Mouse (Mus musculus): ENCODE results near the gene Gm5414. TPM values are rescaled to one million over a fixed set of nuclear protein-coding genes. Genes with fewer than 3 reads are reported as not detected.

Gm5414 gene
- polyA plus RNA-seq (2015; fragmentation: Nextera tagmentation; extraction: Ambion mirVana): not detected in 2 replicates

DNA sequence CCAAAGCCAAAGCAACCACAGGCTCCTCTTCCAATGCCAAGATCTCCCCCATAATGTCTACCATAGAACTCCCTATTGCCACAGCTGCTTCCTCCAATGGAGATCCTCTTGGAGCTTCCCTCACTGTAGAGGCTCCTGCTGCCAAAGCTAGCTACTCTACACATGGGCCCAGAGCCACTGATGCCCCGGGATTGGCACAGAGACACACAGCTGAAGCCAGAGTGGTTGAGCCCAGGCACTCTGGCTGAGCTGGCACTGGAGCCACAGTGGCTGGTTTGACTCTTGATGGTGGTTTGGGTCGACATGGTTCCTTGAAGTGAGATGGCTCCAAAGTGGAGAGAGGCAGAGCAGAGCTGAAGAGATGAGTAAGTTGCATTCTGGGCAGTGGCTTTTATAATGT is at the start of gene Gm5414:
Gm5414 (minus strand) TSS at position 305 of the 400 bp plus-strand sequence.
- H3K4me1 ChIP-seq (replicated peaks): no peaks in the 10 kb centered on the region
- no peaks in the 10 kb centered on the region for H3K36me3 ChIP-seq
- no peak within 1 kb of the TSS for H3K27ac ChIP-seq
- no peak within 1 kb of the TSS for H3K4me3 ChIP-seq
- no peak within 1 kb of the TSS for H3K4me2 ChIP-seq
- no peak for ATAC-seq (ENCODE audit: low FRiP score)
- no peaks in the 10 kb centered on the region for H3K27me3 ChIP-seq
- 74% methylated on average over 2 of the region's 2 CpGs for WGBS
- H3K9ac ChIP-seq: no peak within 1 kb of the TSS
- no peaks in the 10 kb centered on the region for H3K9me3 ChIP-seq

DNA sequence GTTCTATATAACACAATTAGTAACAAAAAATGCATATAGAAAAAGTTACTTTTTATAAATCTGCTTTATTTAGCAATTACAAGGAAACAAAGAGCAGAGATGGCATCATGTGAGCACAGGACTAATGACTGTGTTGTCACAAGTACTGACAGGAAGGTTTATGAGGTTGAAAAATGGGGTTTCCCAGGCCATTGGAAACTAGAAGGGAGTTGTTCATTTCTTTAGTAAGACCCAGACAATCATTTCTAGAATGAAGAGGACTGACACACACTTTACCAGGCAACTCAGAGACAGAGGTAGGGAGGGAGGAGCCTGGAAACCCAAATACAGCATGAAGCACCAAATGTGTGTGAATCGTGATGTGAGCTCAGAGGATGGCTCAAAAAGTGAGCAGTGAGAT is 48.0 kb upstream of the Gm5414 start:
- no peak overlapping the region for H3K9ac ChIP-seq
- H3K27ac ChIP-seq: no peak overlapping the region
- H3K4me2 ChIP-seq: no peak overlapping the region
- no peak overlapping the region for H3K4me3 ChIP-seq
- no peaks in the 10 kb centered on the region for H3K36me3 ChIP-seq
- no peak for ATAC-seq (ENCODE audit: low FRiP score)
- no peaks in the 10 kb centered on the region for H3K9me3 ChIP-seq
- no peaks in the 10 kb centered on the region for H3K27me3 ChIP-seq
- no peaks in the 10 kb centered on the region for H3K4me1 ChIP-seq (replicated peaks)
- WGBS: 96% methylated on average over 1 of the region's 1 CpGs

GRCm38 (mm10) chr15:101652736-101653265 is 24.8 kb upstream of the Gm5414 start:
- no peak overlapping the region for H3K4me3 ChIP-seq
- no peak overlapping the region for H3K9ac ChIP-seq
- H3K36me3 ChIP-seq: no peaks in the 10 kb centered on the region
- 87% methylated on average over 5 of the region's 5 CpGs for WGBS
- no peaks in the 10 kb centered on the region for H3K9me3 ChIP-seq
- H3K27ac ChIP-seq: no peak overlapping the region
- ATAC-seq (ENCODE audit: low FRiP score): no peak
- H3K4me1 ChIP-seq (replicated peaks): no peaks in the 10 kb centered on the region
- no peaks in the 10 kb centered on the region for H3K27me3 ChIP-seq
- no peak overlapping the region for H3K4me2 ChIP-seq

DNA sequence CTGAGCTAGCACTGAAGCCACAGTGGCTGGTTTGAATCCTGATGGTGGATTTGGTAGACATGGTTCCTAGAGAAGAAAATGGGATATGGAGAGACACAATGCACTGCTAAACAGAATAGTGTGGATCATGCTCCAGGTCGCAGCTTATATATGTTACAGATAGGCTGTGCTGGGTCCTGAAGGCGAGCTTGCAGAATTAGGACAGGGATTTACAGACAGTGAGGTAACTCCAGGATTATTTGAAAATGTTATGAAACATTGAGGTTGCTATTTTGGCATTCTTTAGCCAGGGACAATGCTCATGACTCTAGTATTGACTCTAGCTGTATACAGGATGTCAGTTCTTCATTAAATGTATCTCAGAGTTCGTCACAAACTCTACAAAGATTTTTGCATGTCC is 19.3 kb upstream of the Gm5414 start, which contains the start of gene Gm5478:
Gm5478 (minus strand) TSS at position 101 of the 400 bp plus-strand sequence.
- no peaks in the 10 kb centered on the region for H3K27me3 ChIP-seq
- H3K4me1 ChIP-seq (replicated peaks): no peaks in the 10 kb centered on the region
- H3K36me3 ChIP-seq: no peaks in the 10 kb centered on the region
- no peaks in the 10 kb centered on the region for H3K9me3 ChIP-seq
- H3K4me2 ChIP-seq: no peak within 1 kb of the TSS
- H3K9ac ChIP-seq: no peak within 1 kb of the TSS
- no peak within 1 kb of the TSS for H3K27ac ChIP-seq
- H3K4me3 ChIP-seq: no peak within 1 kb of the TSS
- no peak for ATAC-seq (ENCODE audit: low FRiP score)
- WGBS: 89% methylated on average over 3 of the region's 3 CpGs

GRCm38 (mm10) chr15:101599123-101599522 is 28.9 kb downstream of the Gm5414 start:
- no peak for ATAC-seq (ENCODE audit: low FRiP score)
- 70% methylated on average over 6 of the region's 6 CpGs for WGBS
- Histone ChIP-seq H3K27ac (no peak overlapping the region), H3K9me3 (no peaks in the 10 kb centered on the region), H3K27me3 (no peaks in the 10 kb centered on the region), H3K4me2 (no peak overlapping the region), H3K9ac (no peak overlapping the region), H3K4me1 (replicated peaks) (no peaks in the 10 kb centered on the region), H3K4me3 (no peak overlapping the region), H3K36me3 (no peaks in the 10 kb centered on the region)

GRCm38 (mm10) chr15:101588216-101588615 is 39.8 kb downstream of the Gm5414 start:
- H3K4me3 ChIP-seq: no peak overlapping the region
- no peak overlapping the region for H3K9ac ChIP-seq
- no peaks in the 10 kb centered on the region for H3K27me3 ChIP-seq
- no peaks in the 10 kb centered on the region for H3K36me3 ChIP-seq
- no peak for ATAC-seq (ENCODE audit: low FRiP score)
- 86% methylated on average over 10 of the region's 10 CpGs for WGBS
- no peaks in the 10 kb centered on the region for H3K4me1 ChIP-seq (replicated peaks)
- no peak overlapping the region for H3K27ac ChIP-seq
- no peak overlapping the region for H3K4me2 ChIP-seq
- no peaks in the 10 kb centered on the region for H3K9me3 ChIP-seq

- H3K9me3 ChIP-seq: no peaks in the 10 kb centered on the region
- 22% methylated on average over 2 of the region's 2 CpGs for WGBS
- H3K4me3 ChIP-seq: no peak overlapping the region
- H3K9ac ChIP-seq: no peak overlapping the region
- H3K4me2 ChIP-seq: no peak overlapping the region
- no peaks in the 10 kb centered on the region for H3K4me1 ChIP-seq (replicated peaks)
- no peak for ATAC-seq (ENCODE audit: low FRiP score)
- H3K36me3 ChIP-seq: no peaks in the 10 kb centered on the region
- H3K27ac ChIP-seq: no peak overlapping the region
- no peaks in the 10 kb centered on the region for H3K27me3 ChIP-seq
These were observed 43.5 kb downstream of the Gm5414 start for GRCm38 (mm10) chr15:101584456-101584855.

GRCm38 (mm10) chr15:101583211-101583965 is 44.6 kb downstream of the Gm5414 start:
- no peak overlapping the region for H3K4me2 ChIP-seq
- H3K4me3 ChIP-seq: no peak overlapping the region
- no peaks in the 10 kb centered on the region for H3K27me3 ChIP-seq
- H3K9ac ChIP-seq: no peak overlapping the region
- no peaks in the 10 kb centered on the region for H3K36me3 ChIP-seq
- H3K4me1 ChIP-seq (replicated peaks): no peaks in the 10 kb centered on the region
- H3K9me3 ChIP-seq: no peaks in the 10 kb centered on the region
- no peak overlapping the region for H3K27ac ChIP-seq
- WGBS: 78% methylated on average over 8 of the region's 8 CpGs
- no peak for ATAC-seq (ENCODE audit: low FRiP score)

- ATAC-seq (ENCODE audit: low FRiP score): no peak
- Histone ChIP-seq H3K27ac (no peak overlapping the region), H3K4me1 (replicated peaks) (no peaks in the 10 kb centered on the region), H3K27me3 (no peaks in the 10 kb centered on the region), H3K36me3 (no peaks in the 10 kb centered on the region), H3K9ac (no peak overlapping the region), H3K4me2 (no peak overlapping the region), H3K4me3 (no peak overlapping the region), H3K9me3 (no peaks in the 10 kb centered on the region)
- 81% methylated on average over 3 of the region's 3 CpGs for WGBS
These were observed 46.3 kb downstream of the Gm5414 start for GRCm38 (mm10) chr15:101581701-101582100.

- 90% methylated on average over 5 of the region's 5 CpGs for WGBS
- H3K27me3 ChIP-seq: no peaks in the 10 kb centered on the region
- no peak overlapping the region for H3K9ac ChIP-seq
- H3K27ac ChIP-seq: no peak overlapping the region
- H3K4me2 ChIP-seq: no peak overlapping the region
- no peaks in the 10 kb centered on the region for H3K9me3 ChIP-seq
- H3K36me3 ChIP-seq: no peaks in the 10 kb centered on the region
- H3K4me3 ChIP-seq: no peak overlapping the region
- ATAC-seq (ENCODE audit: low FRiP score): no peak
- H3K4me1 ChIP-seq (replicated peaks): no peaks in the 10 kb centered on the region
These were observed 52.5 kb downstream of the Gm5414 start for GRCm38 (mm10) chr15:101575506-101575905.

Small RNA genes lying within 50 kb of the gene (microRNA-seq; reads per million reads assigned to microRNA genes)
- gene Gm44383: not detected
- not detected for gene Gm44479

Other genes starting within 250 kb of the Gm5414 start
- 0.77 and 0.88 TPM in 2 replicates for gene Krt7, start 217.1 kb downstream of the Gm5414 start, polyA plus RNA-seq (2015; fragmentation: Nextera tagmentation; extraction: Ambion mirVana)
- 0.19 and 0.23 TPM in 2 replicates for gene Krt87, start 189.4 kb downstream of the Gm5414 start, polyA plus RNA-seq (2015; fragmentation: Nextera tagmentation; extraction: Ambion mirVana)
- gene Krt88, start 180.4 kb downstream of the Gm5414 start, polyA plus RNA-seq (2015; fragmentation: Nextera tagmentation; extraction: Ambion mirVana): not detected in 2 replicates
- not detected in 2 replicates for gene Krt81, start 164.4 kb downstream of the Gm5414 start, polyA plus RNA-seq (2015; fragmentation: Nextera tagmentation; extraction: Ambion mirVana)
- not detected in 2 replicates for gene Krt86, start 154.7 kb downstream of the Gm5414 start, polyA plus RNA-seq (2015; fragmentation: Nextera tagmentation; extraction: Ambion mirVana)
- gene Krt83, start 136.7 kb downstream of the Gm5414 start, polyA plus RNA-seq (2015; fragmentation: Nextera tagmentation; extraction: Ambion mirVana): not detected in 2 replicates
- not detected in 2 replicates for gene Gm49425, start 110.9 kb downstream of the Gm5414 start, polyA plus RNA-seq (2015; fragmentation: Nextera tagmentation; extraction: Ambion mirVana)
- gene Krt84, start 95.4 kb downstream of the Gm5414 start, polyA plus RNA-seq (2015; fragmentation: Nextera tagmentation; extraction: Ambion mirVana): 0.16 TPM in 1 of 2 replicates, not detected in the other
- not detected in 2 replicates for gene Krt82, start 77.5 kb downstream of the Gm5414 start, polyA plus RNA-seq (2015; fragmentation: Nextera tagmentation; extraction: Ambion mirVana)
- 0.08 TPM in 1 of 2 replicates, not detected in the other for gene Krt90, start 65.2 kb downstream of the Gm5414 start, polyA plus RNA-seq (2015; fragmentation: Nextera tagmentation; extraction: Ambion mirVana)
- 0.05 and 0.13 TPM in 2 replicates for gene Krt75, start 54.3 kb downstream of the Gm5414 start, polyA plus RNA-seq (2015; fragmentation: Nextera tagmentation; extraction: Ambion mirVana)
- gene Gm5478, start 19.2 kb upstream of the Gm5414 start, polyA plus RNA-seq (2015; fragmentation: Nextera tagmentation; extraction: Ambion mirVana): not detected in 2 replicates
- gene Krt6b, start 52.1 kb upstream of the Gm5414 start, polyA plus RNA-seq (2015; fragmentation: Nextera tagmentation; extraction: Ambion mirVana): not detected in 2 replicates
- gene Krt6a, start 66.1 kb upstream of the Gm5414 start, polyA plus RNA-seq (2015; fragmentation: Nextera tagmentation; extraction: Ambion mirVana): not detected in 2 replicates
- gene Krt5, start 84.7 kb upstream of the Gm5414 start, polyA plus RNA-seq (2015; fragmentation: Nextera tagmentation; extraction: Ambion mirVana): 0.12 and 0.38 TPM in 2 replicates
- gene Krt71, start 114.9 kb upstream of the Gm5414 start, polyA plus RNA-seq (2015; fragmentation: Nextera tagmentation; extraction: Ambion mirVana): 0.31 and 0.45 TPM in 2 replicates
- not detected in 2 replicates for gene Krt72, start 158.3 kb upstream of the Gm5414 start, polyA plus RNA-seq (2015; fragmentation: Nextera tagmentation; extraction: Ambion mirVana)
- 1.6 and 2.4 TPM in 2 replicates for gene Krt73, start 174.2 kb upstream of the Gm5414 start, polyA plus RNA-seq (2015; fragmentation: Nextera tagmentation; extraction: Ambion mirVana)
- gene Krt2, start 190.0 kb upstream of the Gm5414 start, polyA plus RNA-seq (2015; fragmentation: Nextera tagmentation; extraction: Ambion mirVana): not detected in 2 replicates
- gene Krt1, start 222.6 kb upstream of the Gm5414 start, polyA plus RNA-seq (2015; fragmentation: Nextera tagmentation; extraction: Ambion mirVana): 7.6 TPM in 2 replicates
- 0.10 TPM in 1 of 2 replicates, not detected in the other for gene Krt77, start 241.5 kb upstream of the Gm5414 start, polyA plus RNA-seq (2015; fragmentation: Nextera tagmentation; extraction: Ambion mirVana)